Mouse (Mus musculus) WW6 (cell line): ENCODE results near the gene Gsdma.
"Not testable (repeated sequence)": the region's sequence is repeated elsewhere in the genome, so short reads cannot be mapped to it uniquely, and the experiment has no call there.

Experiments
- DNase-seq: peaks from one replicate; pipeline ENCODE4 v3.0.0-alpha.2; 2013; ENCODE audit warnings: low read depth, low spot score

Gene Gsdma

DNA sequence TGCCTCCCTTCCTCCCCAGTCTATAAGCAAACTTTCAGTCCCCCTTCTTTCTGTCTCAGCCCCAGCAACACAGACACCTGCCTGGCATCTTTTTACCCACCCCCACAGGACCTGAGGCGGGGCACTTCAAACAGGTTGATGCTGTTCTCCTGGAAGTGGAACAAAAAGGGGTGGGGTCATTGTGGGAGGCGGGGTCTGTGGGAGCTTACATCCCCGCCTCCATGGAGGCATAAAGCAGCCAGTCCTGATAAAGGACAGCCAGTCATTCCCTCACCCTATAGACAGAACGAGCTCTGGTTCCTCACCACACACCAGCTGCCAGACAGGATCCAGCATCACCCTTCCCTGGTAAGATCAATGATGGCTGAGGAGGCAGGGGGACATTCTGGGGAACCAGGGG is at the start of gene Gsdma:
Gsdma (plus strand) TSS at position 261 of the 400 bp plus-strand sequence.
- DNase-seq, result no peak

DNA sequence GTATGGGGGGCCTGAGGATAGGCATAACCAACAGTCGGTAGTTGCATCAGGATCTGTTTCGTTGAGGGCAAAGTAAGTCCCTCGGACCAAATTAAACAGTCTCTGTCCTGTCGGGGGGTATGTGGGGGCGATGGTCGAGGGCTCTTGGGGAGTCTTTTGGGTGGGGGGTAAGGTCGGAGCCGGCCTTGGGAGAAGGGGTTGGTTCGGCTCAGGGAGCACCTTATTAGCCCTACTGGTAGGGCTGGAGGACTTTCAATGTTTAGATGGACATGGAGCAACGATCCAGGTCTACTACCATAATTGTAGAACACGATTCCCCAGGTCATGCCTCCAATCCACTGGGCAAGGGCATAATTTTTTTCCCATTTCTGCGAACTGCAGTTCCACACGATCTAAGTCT is 43.4 kb upstream of the Gsdma start:
- no peak for DNase-seq

DNA sequence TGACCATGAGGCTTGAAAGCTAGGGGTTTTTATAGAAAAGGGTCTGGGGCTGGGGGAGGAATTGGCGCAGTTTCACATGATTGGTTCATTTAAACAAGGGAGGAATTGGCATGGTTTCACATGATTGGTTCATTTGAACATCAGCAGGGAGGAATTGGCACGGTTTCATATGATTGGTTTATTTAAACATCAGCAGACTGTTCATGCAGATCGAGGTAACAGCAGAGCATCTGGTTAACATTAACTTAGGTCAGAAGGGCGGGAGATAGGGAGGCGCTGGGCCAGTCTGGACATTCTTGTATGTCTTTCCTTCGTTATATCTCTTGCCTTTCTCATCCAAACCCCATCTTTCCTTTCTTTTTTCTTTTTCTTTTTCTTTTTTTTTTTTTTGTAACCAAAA is 40.2 kb upstream of the Gsdma start:
- not testable (repeated sequence) for DNase-seq

DNA sequence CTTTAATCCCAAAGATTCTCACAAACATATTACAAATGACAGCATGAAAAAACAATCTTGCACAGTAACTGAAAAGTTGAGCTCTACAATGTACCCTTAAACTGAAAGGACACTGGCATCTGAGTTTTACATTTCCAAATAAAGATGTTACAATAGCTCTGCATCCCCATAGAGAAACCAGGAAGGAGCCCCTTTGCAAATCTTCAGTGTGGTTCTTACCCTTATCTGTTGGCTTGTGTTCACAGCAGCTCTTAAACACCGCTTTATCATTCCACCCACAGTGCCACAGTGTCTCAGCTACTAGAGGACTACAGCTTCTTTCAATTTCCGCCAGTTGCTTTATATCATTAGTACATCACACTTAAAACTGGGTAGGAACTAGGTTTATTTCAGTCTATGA is 39.8 kb upstream of the Gsdma start:
- DNase-seq, result not testable (repeated sequence)

DNA sequence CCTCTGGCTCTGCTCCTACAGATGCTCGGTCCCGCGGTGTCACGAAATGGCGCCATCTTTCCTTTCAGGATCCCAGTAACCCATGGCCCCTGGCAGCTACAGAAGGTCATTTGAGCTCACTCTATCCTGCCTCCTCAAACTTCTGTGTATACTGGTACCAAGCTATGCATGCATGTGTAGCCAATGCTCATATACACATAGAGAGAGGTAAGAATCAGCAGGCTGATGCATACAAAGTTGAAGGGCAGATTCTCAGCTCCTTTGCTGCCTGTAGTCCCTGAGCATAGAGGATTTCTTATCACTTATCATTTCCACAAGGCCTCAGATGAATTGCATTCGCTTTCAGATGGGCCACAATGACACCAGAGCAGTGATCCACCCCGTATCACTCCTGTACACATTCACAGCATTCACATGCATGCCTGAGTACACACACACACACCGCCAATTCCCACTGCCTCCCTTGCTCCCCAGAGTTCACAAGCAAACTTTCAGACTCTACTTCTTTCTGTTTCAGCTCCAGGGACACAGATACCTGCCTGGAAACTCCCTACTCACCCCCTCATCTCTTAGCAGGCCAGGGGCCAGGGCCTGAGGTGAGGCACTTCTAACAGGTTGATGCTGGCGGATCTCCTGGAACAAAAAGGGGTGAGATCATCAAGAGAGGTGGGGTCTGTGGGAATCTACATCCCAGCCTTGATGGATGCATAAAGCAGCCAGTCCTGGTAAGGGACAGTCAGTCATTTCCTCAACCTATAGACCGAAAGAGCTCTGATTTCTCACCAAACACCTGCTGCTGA is 38.3 kb upstream of the Gsdma start, which contains the start of the genes Gm12355 and Gsdma3:
Gm12355 (minus strand) TSS at position 51 of the 800 bp plus-strand sequence.
Gsdma3 (plus strand) TSS at position 750 of the 800 bp plus-strand sequence.
- DNase-seq, result no peak

DNA sequence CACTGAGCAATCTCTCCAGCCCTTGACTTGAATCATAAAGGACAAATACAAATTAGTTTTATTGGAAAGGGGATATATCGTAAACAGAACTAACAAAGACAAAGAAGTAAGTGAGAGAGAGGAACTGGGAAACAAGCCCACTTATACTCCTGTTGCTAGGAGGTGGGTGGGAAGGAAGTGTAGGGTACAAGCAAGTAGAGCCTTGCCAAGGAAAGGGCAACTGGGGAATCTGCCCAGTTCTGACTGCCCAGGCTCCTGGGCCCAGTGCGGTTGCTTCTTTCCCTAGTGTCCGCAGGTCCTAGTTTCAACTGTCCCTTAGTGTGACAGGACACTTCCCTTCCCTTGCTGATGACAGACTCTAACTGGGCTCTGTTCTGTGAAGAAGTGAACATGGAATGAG is 35.4 kb upstream of the Gsdma start:
- DNase-seq, result no peak

DNA sequence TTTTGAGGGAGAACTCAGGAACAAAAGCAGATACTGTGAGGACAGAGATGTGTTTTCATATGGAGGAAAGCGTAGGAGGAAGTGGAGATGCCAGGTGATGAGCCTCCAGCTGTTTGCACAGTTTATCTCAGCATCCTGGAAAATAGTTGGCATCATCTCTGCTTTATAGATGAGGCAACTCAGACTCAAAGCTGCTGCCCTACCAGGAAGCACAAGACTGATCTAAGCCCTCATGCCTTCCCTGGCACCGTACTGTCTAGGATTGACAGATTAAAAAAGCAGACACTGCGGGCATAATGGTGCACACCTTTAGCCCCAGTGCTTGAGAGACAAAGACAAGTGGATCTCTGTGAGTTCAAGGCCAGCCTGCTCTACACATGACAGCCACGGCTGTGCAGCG is 33.5 kb upstream of the Gsdma start:
- DNase-seq, result no peak

DNA sequence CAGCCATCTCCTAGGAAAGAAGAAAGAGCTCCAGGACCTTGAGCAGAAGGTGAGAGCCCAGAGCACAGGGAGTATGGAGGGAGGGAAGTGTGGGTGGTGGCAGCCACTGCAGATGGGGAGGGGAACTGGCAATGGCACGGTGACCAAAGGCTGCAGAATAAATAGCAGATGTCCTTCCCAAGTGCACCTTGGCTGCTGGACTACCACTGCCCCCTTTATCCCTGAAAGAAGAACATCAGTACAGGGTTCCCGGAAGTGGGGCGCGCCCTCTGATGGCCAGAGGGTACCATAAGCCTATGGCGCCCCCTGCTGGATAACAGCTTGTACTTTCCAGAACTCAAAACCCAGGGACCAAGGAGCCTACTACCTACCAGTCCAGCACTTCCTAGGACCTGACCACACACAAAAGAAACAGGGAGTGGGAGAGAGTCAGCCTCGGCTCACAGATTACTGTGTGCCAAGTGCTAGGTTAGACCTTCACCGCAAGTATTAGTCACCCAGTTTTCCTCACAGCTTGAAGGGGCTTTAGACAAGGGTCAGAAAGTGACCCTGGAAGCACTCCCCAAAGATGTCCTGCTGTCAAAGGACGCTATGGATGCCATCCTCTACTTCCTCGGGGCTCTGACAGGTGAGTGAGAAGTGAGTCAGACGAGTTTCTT is 28.7 kb upstream of the Gsdma start:
- not testable (repeated sequence) for DNase-seq

DNA sequence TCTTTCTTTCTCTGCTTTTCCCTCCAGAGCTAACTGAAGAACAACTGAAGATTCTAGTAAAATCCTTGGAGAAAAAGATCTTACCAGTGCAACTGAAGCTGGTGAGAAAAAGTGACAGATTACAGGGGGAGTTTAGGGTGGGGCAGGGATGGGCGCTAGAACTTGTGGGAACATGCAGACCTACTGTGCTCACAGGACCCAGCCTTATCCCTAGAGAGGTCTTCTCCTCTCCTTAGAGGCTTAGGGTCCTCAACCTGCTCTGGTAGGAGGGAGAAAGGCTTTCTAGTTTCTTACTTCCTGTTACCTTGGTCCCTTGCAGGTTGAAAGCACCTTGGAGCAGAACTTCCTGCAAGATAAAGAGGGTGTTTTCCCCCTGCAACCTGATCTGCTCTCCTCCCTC is 26.6 kb upstream of the Gsdma start:
- no peak for DNase-seq

DNA sequence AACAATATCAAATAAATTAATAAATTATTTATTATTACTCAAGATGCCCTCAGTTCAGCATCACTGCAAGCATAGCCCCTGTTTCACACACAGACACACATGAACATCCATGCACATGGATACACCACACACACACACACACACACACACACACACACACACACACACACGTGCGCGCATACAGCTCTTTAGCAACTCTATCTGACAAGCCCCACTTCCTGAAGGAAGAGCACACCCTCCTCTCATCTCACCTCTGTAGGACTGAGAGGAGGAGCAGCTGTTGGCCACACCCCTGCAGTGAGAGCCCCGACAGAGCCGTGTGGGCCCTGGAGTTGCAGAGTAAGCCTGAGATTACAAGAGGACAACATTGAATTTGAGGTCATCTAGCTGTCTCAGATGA is 24.1 kb upstream of the Gsdma start:
- DNase-seq, result no peak

DNA sequence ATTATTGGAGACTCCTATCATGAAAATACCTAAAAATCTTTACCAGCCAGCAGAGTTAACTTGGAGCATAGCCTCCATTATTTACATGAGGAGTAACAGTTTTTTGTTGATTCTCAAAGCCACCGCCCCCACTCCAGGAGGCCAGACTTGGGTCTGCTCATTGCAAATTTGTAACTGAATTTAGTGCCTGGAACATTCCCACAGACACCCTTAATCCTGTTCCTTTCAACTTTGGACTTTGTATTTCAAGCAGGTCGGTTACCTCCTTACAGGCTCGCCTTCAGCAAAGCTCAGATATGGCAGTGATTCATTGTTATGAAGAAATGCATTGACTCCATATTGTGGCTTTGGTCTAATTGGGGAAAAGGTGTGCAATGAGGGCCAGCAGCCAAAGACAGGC is 19.4 kb upstream of the Gsdma start:
- DNase-seq, result no peak

DNA sequence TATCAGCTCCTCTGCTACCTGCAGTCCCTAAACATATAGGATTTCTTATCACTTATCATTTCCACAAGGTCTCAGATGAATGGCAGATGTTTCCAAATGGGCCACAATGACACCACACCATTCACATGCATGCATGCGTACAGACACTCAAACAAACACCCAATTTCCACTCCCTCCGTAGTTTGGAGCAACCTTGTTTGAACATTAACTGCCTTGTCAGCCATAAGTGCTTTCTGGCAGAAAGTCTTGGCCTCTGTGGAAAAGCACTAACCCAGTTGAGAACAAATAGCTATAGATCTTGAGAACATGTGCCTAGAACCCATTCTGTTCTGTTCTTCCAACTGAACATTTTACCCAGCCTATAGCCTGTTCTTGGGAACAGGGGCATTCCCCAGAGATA is 18.2 kb upstream of the Gsdma start:
- no peak for DNase-seq

DNA sequence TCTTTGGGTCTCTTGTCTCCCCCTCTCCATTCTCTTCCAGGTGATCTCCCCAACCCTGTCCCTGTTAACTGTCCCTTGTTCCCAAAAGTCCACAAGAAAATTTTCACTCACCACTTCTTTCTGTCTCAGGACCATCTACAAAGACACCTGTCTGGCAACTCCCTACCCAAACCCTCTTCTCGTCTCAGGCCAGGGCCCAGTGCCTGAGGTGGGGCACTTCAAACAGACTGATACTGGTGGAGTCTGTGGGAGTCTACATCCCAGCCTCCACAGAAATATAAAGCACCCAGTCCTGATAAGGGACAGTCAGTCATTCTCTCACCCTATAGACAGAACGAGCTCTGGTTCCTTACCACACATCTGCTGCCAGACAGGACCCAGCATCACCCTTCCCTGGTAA is 17.7 kb upstream of the Gsdma start, which contains the start of gene Gsdma2:
Gsdma2 (plus strand) TSS at position 301 of the 400 bp plus-strand sequence.
- DNase-seq, result no peak

DNA sequence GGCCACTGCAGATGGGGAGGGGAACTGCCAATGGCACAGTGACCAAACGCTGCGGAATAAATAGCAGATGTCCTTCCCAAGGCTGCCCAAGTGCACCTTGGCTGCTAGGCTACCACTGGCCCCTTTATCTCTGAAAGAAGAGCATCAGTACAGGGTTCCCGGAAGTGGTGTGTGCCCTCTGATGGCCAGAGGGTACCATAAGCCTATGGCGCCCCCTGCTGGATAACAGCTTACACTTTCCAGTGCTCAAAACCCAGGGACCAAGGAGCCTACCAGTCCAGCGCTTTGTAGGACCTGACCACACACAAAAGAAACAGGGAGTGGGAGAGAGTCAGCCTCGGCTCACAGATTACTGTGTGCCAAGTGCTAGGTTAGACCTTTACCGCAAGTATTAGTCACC is 9.1 kb upstream of the Gsdma start:
- DNase-seq, result not testable (repeated sequence)

DNA sequence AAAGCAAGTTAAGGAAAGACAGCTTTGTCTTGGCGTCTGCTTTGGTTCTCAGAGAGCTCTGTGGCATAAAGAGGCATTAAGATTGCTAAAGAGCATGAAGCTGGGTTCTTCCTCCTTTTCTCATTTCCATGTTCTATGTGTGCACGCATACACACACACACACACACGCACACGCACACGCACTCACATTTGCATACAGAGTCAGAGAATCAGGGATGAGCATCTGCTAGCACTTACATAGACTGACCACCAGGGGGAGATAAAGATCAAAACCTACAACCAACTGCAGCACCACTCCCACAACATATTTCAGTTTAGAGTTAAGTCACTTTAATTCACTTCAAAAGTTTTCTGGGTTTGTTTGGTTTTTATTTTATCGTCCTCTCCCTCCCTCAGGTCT is 3.6 kb upstream of the Gsdma start:
- DNase-seq, result no peak

DNA sequence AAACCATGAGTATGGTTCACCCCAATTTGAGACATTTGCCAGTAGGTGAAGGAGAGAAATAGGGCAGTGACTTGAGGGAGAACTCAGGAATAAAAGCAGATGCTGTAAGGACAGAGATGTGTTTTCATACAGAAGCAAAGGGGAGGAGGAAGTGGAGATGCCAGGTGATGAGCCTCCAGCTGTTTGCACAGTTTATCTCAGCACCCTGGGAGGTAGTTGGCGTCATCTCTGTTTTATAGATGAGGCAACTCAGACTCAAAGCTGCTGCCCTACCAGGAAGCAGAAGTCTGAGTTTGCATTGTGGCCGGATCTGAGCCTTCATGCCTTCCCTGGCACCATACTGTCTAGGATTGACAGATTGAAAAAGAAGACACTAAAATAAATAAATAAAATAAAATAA is 4.8 kb downstream of the Gsdma start:
- DNase-seq, result no peak

DNA sequence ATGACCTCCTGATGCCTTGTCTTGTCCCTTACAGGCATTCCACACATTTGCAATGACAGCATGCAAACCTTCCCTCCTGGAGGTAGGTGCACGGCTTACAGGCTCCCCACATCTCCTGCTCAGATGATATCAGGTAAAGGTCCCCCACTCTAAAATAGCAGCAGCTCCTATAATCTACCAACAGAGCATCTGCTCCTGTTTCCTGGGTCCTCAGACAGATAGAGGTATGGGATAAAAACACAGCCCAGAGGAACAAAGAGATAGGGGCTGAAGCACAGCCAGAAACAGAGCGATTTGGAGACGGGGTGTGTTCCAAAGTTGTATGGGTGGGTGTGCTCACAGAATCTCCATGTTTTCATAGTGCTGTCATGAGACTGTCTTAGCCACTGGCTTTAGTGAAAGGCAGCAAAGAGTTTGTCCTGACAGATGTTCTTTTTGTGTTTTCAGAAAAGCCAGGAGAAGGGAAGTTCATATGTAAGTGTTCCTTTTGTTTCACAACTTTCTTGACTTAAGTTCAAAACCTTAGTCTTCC is 7.2 kb downstream of the Gsdma start:
- no peak for DNase-seq

DNA sequence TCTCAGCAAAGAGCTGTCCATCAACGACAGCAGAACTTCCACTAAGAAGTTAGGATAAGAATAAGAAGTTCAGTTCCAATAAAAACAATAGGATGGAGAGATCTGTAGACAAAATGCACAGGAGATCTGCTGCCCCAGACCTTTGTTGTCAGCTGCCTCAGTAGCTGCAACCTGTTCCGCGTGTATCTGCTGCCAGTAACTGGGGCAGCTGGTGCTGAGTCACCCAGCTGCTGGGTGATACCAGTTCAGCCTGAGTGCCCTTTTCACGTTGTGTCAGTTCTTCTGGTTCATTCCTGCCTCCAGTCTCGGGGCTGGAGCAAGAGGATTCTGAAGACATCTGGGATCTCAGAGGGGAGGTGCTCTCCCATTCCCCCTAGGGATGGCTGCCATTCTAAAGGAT is 7.7 kb downstream of the Gsdma start:
- no peak for DNase-seq

DNA sequence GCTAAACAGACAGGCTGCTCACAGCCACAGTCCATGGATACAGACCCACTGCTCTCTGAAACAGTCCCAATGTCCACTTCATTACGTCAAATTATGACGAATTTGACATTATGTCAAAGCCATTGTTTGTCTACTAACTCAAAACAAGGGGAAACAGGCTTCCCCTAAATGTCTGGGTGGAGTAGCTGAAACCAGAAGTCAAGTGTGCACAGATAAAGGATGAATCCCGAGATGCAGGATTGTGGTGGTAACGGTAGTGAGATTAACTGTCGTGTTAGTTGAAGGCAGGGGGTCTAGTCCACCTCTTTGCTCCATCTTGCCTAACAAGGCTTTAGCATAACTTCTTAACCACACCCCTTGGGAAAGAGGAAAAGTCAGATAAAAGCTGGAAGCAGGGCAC is 8.3 kb downstream of the Gsdma start:
- no peak for DNase-seq

DNA sequence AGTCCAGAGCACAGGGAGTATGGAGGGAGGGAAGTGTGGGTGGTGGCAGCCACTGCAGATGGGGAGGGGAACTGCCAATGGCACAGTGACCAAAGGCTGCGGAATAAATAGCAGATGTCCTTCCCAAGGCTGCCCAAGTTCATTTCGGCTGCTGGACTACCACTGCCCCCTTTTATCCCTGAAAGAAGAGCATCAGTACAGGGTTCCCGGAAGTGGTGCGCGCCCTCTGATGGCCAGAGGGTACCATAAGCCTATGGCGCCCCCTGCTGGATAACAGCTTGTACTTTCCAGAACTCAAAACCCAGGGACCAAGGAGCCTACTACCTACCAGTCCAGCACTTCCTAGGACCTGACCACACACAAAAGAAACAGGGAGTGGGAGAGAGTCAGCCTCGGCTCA is 9.0 kb downstream of the Gsdma start:
- DNase-seq, result not testable (repeated sequence)

DNA sequence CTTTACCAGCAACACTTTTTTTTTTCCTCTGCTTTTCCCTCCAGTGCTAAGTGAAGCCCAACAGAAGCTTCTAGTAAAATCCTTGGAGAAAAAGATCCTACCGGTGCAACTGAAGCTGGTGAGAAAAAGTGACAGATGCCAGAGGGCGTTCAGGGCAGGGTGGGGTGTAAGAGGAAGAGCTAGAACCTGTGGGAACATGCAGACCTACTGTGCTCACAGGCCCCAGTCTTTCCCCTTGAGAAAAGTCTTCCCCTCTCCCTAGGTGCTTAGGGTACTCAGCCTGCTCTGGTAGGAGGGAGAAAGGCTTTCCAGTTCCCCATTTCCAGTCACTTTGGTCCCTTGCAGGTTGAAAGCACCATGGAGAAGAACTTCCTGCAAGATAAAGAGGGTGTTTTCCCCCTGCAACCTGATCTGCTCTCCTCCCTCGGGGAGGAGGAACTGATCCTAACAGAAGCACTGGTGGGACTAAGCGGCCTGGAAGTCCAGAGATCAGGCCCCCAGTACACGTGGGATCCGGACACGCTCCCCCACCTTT is 11.7 kb downstream of the Gsdma start:
- DNase-seq, result no peak

DNA sequence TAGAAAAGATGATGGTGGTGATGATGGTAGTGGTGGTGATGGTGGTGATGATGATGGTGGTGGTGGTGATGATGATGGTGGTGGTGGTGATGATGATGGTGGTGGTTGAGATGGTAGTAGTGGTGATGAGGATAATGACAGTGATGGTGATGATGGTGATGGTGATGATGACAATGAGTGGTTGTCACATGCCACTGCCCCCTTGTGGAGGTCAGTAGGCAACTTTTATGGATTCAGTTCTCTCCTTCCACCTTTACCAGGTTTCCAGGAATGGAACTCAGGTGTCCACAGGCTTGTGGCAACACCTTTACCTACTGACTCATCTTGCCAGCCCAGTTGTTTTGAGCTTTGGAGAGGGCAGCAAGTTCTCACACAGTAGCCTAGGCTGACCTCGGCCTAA is 15.9 kb downstream of the Gsdma start:
- no peak for DNase-seq

DNA sequence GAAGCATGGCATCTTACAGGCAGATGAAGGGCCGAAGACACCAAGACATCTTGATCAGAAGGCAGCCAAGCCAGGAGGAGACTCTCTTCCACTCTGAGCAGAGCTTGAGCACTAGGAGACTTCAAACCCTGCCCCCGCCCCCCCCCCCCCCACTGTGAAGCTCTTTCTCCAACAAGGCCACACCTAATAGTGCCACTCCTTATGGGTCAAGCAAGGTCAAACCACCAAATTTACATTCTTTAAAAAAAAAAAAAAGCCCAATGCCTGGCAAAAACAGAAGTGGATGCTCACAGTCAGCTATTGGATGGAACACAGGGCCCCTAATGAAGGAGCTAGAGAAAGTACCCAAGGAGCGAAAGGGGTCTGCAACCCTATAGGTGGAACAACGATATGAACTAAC is 16.4 kb downstream of the Gsdma start:
- DNase-seq, result peak; percentile 42
